Mouse (Mus musculus) G1E (cell line): Measurements from ENCODE around the gene Npas3. TPM values are rescaled to one million over a fixed set of nuclear protein-coding genes. Genes with fewer than 3 reads are reported as not detected.

Experiments
- ATAC-seq: 2 replicates; pipeline ENCODE4 v1.8.0; 2016; ENCODE audit warnings: mild to moderate bottlenecking; ENCODE audit not compliant: insufficient number of reproducible peaks, poor library complexity, low FRiP score, severe bottlenecking; ENCODE audit errors: extremely low read depth
- DNase-seq: peaks from one replicate; pipeline ENCODE4 v3.0.0; 2012; ENCODE audit warnings: low spot score
- H3K27me3 ChIP-seq: 2 replicates; pipeline ENCODE4 v1.6.1; 2012; ENCODE audit warnings: mild to moderate bottlenecking, low read length, inconsistent platforms; ENCODE audit not compliant: insufficient read depth
- H3K36me3 ChIP-seq: replicated peaks from 2 replicates; pipeline ENCODE3; 2012; ENCODE audit warnings: mild to moderate bottlenecking, inconsistent platforms
- H3K4me1 ChIP-seq: 2 replicates; pipeline ENCODE4 v1.6.1; 2012; ENCODE audit warnings: low read depth, low read length, inconsistent platforms, mixed read lengths; ENCODE audit not compliant: insufficient read depth
- H3K4me3 ChIP-seq: 2 replicates; pipeline ENCODE4 v1.5.1; 2012; ENCODE audit warnings: low read depth, mild to moderate bottlenecking, inconsistent platforms, low read length, moderate library complexity, mixed read lengths
- H3K9me3 ChIP-seq: replicated peaks from 2 replicates; pipeline ENCODE4 v1.6.1; 2012; ENCODE audit warnings: inconsistent platforms
- CTCF ChIP-seq: IDR thresholded peaks from 2 replicates; pipeline ENCODE4 v1.5.1; 2012; ENCODE audit warnings: low read depth, low read length, inconsistent platforms, mixed read lengths
- GATA1 ChIP-seq: IDR thresholded peaks from 2 replicates; pipeline ENCODE4 v1.6.1; 2012; ENCODE audit warnings: borderline replicate concordance, low read length, inconsistent platforms, mixed read lengths
- GATA2 ChIP-seq: IDR thresholded peaks from 2 replicates; pipeline ENCODE4 v1.6.1; 2012; ENCODE audit warnings: low read depth, low read length, inconsistent platforms, borderline replicate concordance
- POLR2AphosphoS5 ChIP-seq: IDR thresholded peaks from 2 replicates; pipeline ENCODE4 v1.6.1; 2012; ENCODE audit warnings: low read depth, low read length, inconsistent platforms; ENCODE audit not compliant: insufficient replicate concordance
- TAL1 ChIP-seq: conservative IDR thresholded peaks from 2 replicates; pipeline ENCODE4 v1.6.1; 2012; ENCODE audit warnings: low read depth, low read length, inconsistent platforms, mixed read lengths
- polyA plus RNA-seq: library from polyadenylated mRNA; stranded (reverse); fragments of >175 nt; gene quantifications from 2 replicates; pipeline ENCODE4 v1.2.3, GENCODE M21; 2012
- total RNA-seq, 2 experiments: library from RNA; stranded (forward) in 1 of 2; stranded (reverse) in 1 of 2; fragments of 200-1000 nt in 1 of 2; fragments of >200 nt in 1 of 2; fragmentation: Nextera tagmentation in 1 of 2; gene quantifications; 2 replicates each; pipeline ENCODE4 v1.2.3; 2014 to 2017

The Npas3 gene
- total and polyA plus RNA-seq, 3 experiments = 0.11 TPM; not detected in 2

- Histone ChIP-seq H3K4me1 (no peaks in the 10 kb centered on the region), H3K9me3 (peaks cover 17% of the 10 kb centered on the region), H3K27me3 (no peaks in the 10 kb centered on the region), H3K36me3 (no peaks in the 10 kb centered on the region), H3K4me3 (no peak overlapping the region)
- no peak for DNase-seq
- no peak for TF ChIP-seq POLR2AphosphoS5
- no peak for ATAC-seq
These were observed 136.4 kb downstream of the Npas3 start for GRCm38 (mm10) chr12:53384851-53385250.

- Histone ChIP-seq H3K27me3 (no peaks in the 10 kb centered on the region), H3K36me3 (no peaks in the 10 kb centered on the region), H3K9me3 (peaks cover 32% of the 10 kb centered on the region), H3K4me1 (no peaks in the 10 kb centered on the region), H3K4me3 (no peak overlapping the region)
- no peak for TF ChIP-seq POLR2AphosphoS5
- no peak for TF ChIP-seq TAL1
- TF ChIP-seq GATA1 = no peak
- TF ChIP-seq CTCF = no peak
- no peak for TF ChIP-seq GATA2
- DNase-seq (no peak), ATAC-seq (no peak)
These were observed 157.4 kb downstream of the Npas3 start for GRCm38 (mm10) chr12:53405856-53406255.

GRCm38 (mm10) chr12:53407776-53408175 lies 159.3 kb downstream of the Npas3 start:
- no peak for DNase-seq
- H3K4me1 ChIP-seq = no peaks in the 10 kb centered on the region
- H3K9me3 ChIP-seq = peaks cover 32% of the 10 kb centered on the region
- TF ChIP-seq CTCF = no peak
- no peak for TF ChIP-seq POLR2AphosphoS5
- TF ChIP-seq TAL1 = no peak
- no peak for TF ChIP-seq GATA1
- TF ChIP-seq GATA2 = no peak
- H3K4me3 ChIP-seq = no peak overlapping the region
- no peaks in the 10 kb centered on the region for H3K36me3 ChIP-seq
- ATAC-seq = no peak
- H3K27me3 ChIP-seq = no peaks in the 10 kb centered on the region

GRCm38 (mm10) chr12:53409711-53410110 lies 161.2 kb downstream of the Npas3 start:
- Histone ChIP-seq H3K4me3 (no peak overlapping the region), H3K9me3 (peaks cover 31% of the 10 kb centered on the region), H3K27me3 (no peaks in the 10 kb centered on the region), H3K4me1 (no peaks in the 10 kb centered on the region), H3K36me3 (no peaks in the 10 kb centered on the region)
- ATAC-seq (no peak), DNase-seq (no peak)
- TF ChIP-seq GATA1 = no peak
- TF ChIP-seq GATA2 = no peak
- TF ChIP-seq POLR2AphosphoS5 = no peak
- TF ChIP-seq TAL1 = no peak
- no peak for TF ChIP-seq CTCF

GRCm38 (mm10) chr12:53410647-53411046 lies 162.2 kb downstream of the Npas3 start:
- H3K9me3 ChIP-seq = peaks cover 28% of the 10 kb centered on the region
- DNase-seq (no peak), ATAC-seq (no peak)
- H3K4me3 ChIP-seq = no peak overlapping the region
- TF ChIP-seq GATA1 = no peak
- no peak for TF ChIP-seq POLR2AphosphoS5
- no peak for TF ChIP-seq GATA2
- TF ChIP-seq TAL1 = no peak
- TF ChIP-seq CTCF = no peak
- H3K4me1 ChIP-seq = no peaks in the 10 kb centered on the region
- no peaks in the 10 kb centered on the region for H3K36me3 ChIP-seq
- H3K27me3 ChIP-seq = no peaks in the 10 kb centered on the region

GRCm38 (mm10) chr12:53416096-53416495 lies 167.6 kb downstream of the Npas3 start:
- Histone ChIP-seq H3K4me3 (no peak overlapping the region), H3K4me1 (no peaks in the 10 kb centered on the region), H3K27me3 (no peaks in the 10 kb centered on the region), H3K36me3 (no peaks in the 10 kb centered on the region), H3K9me3 (peaks cover 23% of the 10 kb centered on the region)
- TF ChIP-seq TAL1 (no peak), GATA2 (no peak), GATA1 (no peak), POLR2AphosphoS5 (no peak), CTCF (no peak)
- ATAC-seq (no peak), DNase-seq (no peak)

GRCm38 (mm10) chr12:53421701-53422100 lies 173.2 kb downstream of the Npas3 start:
- DNase-seq (no peak), ATAC-seq (no peak)
- Histone ChIP-seq H3K9me3 (peaks cover 21% of the 10 kb centered on the region), H3K4me1 (no peaks in the 10 kb centered on the region), H3K27me3 (no peaks in the 10 kb centered on the region), H3K4me3 (no peak overlapping the region), H3K36me3 (no peaks in the 10 kb centered on the region)
- TF ChIP-seq CTCF = no peak
